Mouse (Mus musculus) urinary bladder, postnatal 4 days (tissue): ENCODE results near the gene Hcar2.

Experiments used
- DNase-seq, 2 experiments: peaks; one replicate each; pipeline ENCODE4 v3.0.0; 2021 to 2022; ENCODE audit warnings: low spot score in 2 of 2

The Hcar2 gene

GRCm38 (mm10) chr5:123862374-123863350 is 2.6 kb downstream of the Hcar2 start:
- DNase-seq, result no peak

- no peak for DNase-seq
These were observed 6.5 kb downstream of the Hcar2 start for GRCm38 (mm10) chr5:123858798-123859197.

GRCm38 (mm10) chr5:123854511-123854910 is 10.8 kb downstream of the Hcar2 start:
- no peak for DNase-seq

- no peak for DNase-seq
These were observed 11.3 kb downstream of the Hcar2 start for GRCm38 (mm10) chr5:123853877-123854504.

GRCm38 (mm10) chr5:123851398-123851797 is 13.9 kb downstream of the Hcar2 start:
- DNase-seq, result no peak

- no peak for DNase-seq
These were observed 21.0 kb downstream of the Hcar2 start for GRCm38 (mm10) chr5:123844316-123844715.

GRCm38 (mm10) chr5:123843816-123844215 is 21.5 kb downstream of the Hcar2 start:
- DNase-seq, result no peak

- no peak for DNase-seq
These were observed 22.4 kb downstream of the Hcar2 start for GRCm38 (mm10) chr5:123842935-123843282.

- no peak for DNase-seq
These were observed 22.9 kb downstream of the Hcar2 start for GRCm38 (mm10) chr5:123842221-123842934.

- DNase-seq, result no peak
These were observed 27.9 kb downstream of the Hcar2 start for GRCm38 (mm10) chr5:123837371-123837770.

GRCm38 (mm10) chr5:123834836-123835235 is 30.5 kb downstream of the Hcar2 start:
- DNase-seq, result no peak

GRCm38 (mm10) chr5:123832309-123832708 is 33.0 kb downstream of the Hcar2 start:
- DNase-seq, result no peak

GRCm38 (mm10) chr5:123827659-123828091 is 37.6 kb downstream of the Hcar2 start:
- DNase-seq, result no peak

- no peak for DNase-seq
These were observed 42.6 kb downstream of the Hcar2 start for GRCm38 (mm10) chr5:123822706-123823105.

GRCm38 (mm10) chr5:123821264-123821571 is 44.1 kb downstream of the Hcar2 start:
- DNase-seq, result no peak

GRCm38 (mm10) chr5:123820501-123821263 is 44.6 kb downstream of the Hcar2 start:
- no peak for DNase-seq

- DNase-seq, result no peak
These were observed 46.2 kb downstream of the Hcar2 start for GRCm38 (mm10) chr5:123818941-123819577.

- DNase-seq, result no peak
These were observed 48.4 kb downstream of the Hcar2 start for GRCm38 (mm10) chr5:123816891-123817290.
